Mouse (Mus musculus): ENCODE results near the gene Cyfip2.
"Not testable (repeated sequence)": the region's sequence is repeated elsewhere in the genome, so short reads cannot be mapped to it uniquely, and the experiment has no call there.

The Cyfip2 gene

DNA sequence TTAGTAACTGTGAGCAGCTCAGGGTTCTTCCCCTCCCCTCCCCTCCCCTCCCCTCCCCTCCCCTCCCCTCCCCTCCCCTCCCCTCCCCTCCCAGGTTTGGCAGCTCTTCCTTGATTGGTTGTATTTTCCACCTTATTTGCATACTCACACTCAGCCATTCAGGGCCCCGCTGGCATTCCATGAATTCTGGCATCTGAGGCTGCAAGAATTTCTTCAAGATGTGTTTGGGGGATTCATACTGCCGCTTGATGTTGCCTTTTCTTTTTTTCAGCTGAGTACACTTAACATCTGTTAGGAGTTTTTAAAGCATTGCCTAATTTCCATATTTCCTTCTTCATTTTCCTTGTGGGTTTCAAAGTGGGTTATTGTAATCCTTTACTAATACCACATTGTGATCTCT is 124.4 kb downstream of the Cyfip2 start:
- no peak for DNase-seq (ENCODE audit: low read depth, low spot score)

DNA sequence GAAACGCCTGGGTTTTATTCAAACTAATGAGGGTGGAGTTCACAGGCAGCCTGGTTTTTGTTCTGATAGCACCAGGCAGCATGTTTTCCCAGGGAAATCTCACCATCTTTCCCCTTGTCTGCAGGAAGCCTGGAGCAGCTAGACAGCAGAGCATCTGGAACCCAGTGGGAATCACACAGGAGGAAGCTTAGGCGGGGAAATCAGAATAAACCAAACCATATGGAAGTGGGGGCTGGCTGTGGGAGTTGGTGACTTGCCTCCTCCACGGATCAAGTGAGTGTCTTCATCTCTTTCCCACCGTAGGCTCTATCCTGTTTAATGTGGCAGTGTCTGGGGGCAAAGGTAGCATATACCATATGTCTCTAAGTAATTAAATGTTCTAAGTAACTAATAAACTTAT is 127.2 kb downstream of the Cyfip2 start:
- peak; percentile 63 for DNase-seq (ENCODE audit: low read depth, low spot score)

DNA sequence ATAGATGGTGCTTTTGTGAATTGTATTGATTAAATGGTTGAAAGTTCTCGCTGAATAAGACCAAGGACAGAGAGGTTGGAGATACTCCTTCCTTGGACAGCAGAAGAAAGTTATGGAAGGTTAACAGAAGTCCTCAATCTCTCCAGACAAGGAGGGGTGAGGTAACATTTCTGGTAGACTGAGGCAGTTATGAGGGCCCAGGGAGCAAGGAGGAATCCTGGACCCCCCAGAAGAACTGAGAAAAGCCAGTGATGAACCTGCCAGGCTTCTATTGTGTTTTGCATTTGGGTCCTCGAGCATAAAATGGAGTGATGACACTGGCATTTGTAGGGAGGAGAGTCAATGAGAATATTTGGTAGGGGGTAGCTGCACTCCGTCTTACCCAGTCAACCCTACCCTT is 127.7 kb downstream of the Cyfip2 start:
- no peak for DNase-seq (ENCODE audit: low read depth, low spot score)

DNA sequence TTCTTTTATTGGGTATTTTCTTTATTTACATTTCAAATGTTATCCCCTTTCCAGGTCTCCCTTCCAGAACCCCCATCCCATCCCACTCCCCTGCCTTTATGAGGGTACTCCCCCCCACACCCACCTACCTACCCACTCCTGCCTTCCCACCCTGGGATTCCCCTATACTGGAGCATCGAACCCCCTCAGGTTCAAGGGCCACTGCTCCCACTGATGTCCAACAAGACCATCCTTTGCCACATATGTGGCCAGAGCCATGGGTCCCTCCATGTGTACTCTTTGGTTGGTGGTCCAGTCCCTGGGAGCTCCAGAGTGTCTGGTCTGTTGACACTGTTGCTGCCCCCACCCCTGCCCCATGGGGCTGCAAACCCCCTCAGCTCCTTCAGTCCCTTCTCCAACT is 130.6 kb downstream of the Cyfip2 start:
- not testable (repeated sequence) for DNase-seq (ENCODE audit: low read depth, low spot score)

DNA sequence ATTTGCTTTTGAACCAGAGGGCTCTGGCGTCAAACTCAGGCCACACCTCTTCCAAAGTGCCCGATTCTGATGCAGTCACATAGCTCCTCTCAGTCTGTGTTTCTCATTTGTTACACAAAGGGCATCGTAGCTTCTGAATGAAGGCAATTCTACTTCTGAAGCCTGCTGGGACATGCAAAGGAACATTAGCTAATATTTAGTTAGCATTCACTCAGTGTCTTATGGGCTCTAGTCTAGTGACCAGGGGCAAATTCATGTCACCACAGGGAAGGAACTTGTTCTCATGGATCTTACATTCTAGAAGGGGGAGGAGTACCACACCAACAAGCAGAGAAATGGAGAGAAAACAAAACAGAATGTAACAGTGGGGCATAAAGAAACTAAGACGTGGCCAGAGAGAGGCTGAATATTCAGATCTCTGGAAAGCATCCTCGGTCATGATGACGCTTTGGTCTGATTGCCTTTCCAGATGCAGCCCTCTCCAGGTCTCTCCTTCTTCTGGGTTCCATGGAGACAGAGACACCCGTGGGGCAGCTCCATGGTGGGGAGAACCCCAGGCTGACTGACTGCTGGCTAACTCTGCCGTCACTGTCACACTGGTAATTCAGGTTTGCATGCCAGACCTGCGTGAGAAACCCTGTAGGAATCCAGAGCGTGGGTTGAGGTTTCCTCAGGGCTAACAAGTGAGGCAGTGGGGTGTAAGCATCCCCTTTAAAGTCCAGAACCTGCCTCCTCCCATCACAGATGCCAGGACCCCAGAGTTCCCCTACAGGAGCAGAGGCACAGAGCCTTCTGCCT is 135.2 kb downstream of the Cyfip2 start:
- DNase-seq (ENCODE audit: low read depth, low spot score): no peak

DNA sequence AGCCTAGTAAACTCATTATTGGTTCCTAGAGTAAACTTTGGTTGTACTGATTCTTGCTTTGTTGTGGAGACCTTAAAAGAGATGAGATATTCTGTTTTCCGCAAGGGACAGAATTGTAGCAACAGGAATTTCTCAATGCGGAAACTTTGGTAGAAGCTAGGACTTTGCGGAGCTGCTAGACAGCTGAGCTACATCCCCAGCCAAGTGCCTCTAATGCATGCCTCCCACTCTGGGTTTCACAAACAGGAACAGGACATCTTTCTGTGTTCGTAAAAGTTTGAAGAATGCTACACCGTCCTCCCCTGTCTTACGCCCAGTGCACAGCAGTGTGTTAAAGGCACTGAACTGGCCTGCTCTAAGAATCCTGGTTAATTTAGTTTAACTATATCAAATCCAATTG is 136.5 kb downstream of the Cyfip2 start:
- no peak for DNase-seq (ENCODE audit: low read depth, low spot score)

DNA sequence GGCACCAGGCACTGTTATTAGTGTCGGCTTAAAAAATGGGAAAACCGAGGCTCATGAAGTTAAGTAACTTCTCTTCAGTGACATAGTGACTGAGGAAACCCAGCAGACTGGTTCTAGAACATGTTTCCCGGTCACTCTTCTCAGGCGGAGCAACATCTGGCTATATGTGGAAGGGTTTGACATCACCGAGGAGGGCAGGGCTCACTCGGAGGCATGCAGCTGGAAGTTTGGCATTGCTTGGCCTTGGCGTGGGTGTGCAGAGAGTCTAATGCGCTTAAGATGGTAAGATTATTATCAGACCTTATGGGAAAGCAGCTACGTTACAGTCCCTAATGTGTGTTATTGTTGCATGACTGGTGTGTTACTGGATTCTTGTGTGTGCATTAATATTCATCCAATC is 140.5 kb downstream of the Cyfip2 start:
- DNase-seq (ENCODE audit: low read depth, low spot score): no peak

DNA sequence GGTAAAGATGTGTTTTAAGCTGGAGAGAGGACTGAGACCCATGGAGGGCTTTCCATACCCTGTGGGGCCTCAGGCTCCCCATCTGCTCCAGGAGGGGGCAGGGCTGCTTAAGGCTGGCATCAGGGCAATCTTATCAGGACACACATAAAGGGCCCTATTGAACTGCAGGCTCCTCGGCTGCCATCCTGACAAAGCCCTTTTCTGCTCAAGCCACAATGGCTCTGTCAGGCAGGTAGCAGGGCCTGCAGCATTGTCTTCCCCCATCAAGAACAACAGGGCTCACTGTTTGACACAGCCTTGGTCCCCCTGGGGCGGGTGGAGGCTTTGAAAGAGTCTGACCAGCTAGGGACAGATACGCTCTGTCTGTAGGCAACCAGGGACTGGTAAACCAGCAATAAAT is 142.8 kb downstream of the Cyfip2 start:
- peak; percentile 67 for DNase-seq (ENCODE audit: low read depth, low spot score)

DNA sequence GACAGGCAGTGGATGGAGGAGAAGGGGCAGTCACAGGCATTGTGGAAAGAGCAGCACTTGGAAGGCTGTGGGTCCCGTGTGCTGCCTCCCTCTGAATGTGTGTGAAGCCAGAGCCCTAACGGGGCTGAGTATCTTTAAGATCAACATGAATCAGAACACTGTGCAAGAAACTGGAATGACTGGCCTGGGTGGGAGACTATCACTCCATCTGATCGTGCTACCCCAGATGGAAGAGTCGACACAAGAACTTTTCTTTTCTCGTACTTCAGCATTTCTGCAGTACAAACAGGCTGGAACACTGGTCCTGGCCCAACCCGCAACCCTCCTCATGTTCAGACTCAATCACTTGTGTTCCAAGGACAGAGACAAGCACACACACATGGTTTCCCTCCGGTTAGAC is 144.2 kb downstream of the Cyfip2 start:
- no peak for DNase-seq (ENCODE audit: low read depth, low spot score)

DNA sequence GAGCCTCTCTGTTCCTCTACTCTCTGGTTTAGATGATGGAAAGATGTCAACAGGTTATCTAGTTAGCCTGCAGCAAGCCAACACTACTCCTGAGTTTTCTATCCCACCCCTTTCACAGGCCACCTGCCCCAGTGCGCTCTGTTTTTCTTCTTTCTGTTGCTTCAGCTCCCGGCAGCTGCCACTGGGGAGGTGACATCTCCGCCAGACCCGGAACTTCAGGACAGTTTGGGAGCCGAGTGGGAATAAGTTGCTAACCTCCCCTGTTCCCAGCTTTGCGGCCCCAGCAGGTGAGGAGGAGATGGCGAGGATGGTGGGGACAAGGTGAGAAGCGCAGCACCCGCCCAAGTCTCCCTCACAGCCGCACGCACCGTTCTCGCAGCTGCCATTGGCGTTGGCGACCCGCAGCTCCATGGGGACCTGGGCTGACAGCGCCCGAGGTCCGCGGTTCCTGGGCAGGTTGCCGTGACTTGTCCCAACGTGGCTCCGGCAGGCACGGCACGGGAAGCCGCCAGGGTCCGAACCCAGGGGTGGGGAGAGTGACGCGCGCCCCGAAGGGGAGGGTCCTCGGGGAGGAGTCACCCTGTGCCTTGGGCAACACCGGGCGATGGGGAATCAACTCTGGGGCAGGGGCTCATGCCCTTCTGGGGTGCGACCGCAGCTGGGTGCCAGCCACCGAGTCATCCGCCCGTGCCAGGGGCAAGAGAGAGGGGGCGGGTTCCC is 146.6 kb downstream of the Cyfip2 start, which contains the start of gene Nipal4:
Gene Nipal4 (minus strand): TSS at position 643 of the 720 bp plus-strand sequence.
- DNase-seq (ENCODE audit: low read depth, low spot score): no peak

DNA sequence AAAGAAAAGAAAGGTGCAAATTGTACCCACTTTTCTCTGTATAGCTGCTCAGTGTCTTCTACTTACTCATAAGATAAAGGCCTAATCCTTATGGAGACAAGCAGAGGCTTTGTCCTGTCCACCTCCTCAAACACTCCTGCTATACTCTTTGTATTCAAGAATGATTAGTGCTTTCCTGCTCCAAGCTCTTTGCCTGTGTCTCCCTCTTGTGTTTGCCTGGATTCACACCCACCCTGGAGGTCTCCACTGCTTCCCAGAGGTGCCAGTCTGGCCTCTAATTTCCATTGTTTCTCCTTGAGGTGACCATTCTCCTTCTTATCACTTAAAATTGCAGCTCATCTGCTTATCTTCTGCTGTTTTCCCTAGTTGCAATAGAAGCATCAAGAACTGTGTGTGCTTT is 155.2 kb downstream of the Cyfip2 start:
- DNase-seq (ENCODE audit: low read depth, low spot score): no peak

DNA sequence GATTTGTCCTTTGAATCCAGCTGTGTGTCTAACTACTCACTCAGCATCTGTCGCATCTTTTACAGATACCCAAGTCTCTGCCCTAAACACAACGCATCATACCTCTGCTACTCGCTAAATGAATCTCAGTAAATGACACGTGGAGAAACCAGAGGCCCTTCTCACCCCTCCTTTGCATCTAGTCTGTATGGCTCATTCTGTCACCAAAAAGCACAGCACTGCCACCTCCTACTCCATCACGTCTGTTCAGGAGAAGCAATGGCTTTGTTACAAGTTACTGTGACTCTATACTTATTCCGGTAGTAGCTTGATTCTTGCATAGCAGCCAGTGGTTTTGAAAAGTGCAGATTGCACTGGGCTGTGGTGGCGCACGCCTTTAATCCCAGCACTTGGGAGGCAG is 155.7 kb downstream of the Cyfip2 start:
- DNase-seq (ENCODE audit: low read depth, low spot score): peak; percentile 72

DNA sequence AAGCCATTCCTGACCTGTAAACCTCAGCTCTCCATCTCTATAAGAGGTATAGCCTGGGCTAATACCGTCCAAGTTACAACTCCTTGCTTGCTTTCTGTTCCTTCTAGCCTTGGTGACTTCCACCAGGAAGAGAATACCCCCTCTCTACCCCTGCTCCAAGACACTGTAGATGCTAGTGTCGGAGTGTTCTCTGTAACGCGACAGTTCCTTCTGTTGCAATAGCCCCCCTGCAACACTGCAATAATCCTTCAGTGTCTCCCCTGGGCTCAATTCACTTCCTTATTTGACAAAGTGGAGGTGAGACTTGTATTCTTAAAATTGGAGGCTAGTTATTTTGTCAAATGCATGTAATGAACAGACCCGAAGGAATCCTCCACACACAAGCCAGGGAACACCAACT is 166.0 kb downstream of the Cyfip2 start:
- DNase-seq (ENCODE audit: low read depth, low spot score): no peak

DNA sequence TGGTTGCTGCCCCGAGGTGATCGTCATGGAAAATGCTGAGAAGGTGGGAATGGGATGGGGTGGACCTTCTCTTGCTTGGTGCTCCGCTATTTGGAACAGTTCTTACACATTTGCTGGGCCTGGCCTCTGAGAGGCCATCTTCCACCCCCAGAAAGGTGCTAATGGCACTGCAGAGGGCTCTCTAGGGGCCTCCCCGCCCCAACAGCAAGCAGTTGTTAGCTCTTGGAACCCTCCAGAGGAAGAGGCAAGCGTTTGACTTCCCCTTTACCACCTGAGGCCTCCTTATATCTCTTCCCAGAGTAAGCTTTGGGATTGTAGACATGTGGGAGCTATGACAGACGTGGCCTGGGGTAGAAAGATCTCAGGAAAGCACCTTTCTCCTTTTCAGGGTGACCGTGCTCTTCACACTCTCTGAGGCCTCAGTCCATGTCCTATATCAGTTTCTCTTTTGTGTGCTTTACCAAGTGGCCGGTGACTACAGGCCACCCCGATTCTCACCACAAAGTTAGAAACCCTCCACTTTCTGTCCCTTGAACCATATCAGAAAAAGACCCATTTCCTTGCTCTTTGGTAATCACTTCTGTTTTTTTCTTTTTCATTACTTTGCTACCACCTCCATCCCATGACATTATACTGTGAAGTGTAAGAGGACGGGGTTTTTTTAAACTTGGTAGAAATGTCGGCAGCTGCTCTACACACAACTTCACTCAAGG is 167.3 kb downstream of the Cyfip2 start:
- no peak for DNase-seq (ENCODE audit: low read depth, low spot score)

Measured in telencephalon, adult 2 months (tissue).